Mouse (Mus musculus): ENCODE results near the gene Tubb3. TPM values are rescaled to one million over a fixed set of nuclear protein-coding genes. Genes with fewer than 3 reads are reported as not detected.

The Tubb3 gene
- total RNA-seq, 2 experiments from 2014 or later: 0.16 TPM; not detected in 1

- DNase-seq: no peak
- intact Hi-C loops (cut with DNase I; ENCODE audit: low total_unique reads): no loop called here
Measured at GRCm38 (mm10) chr8:123467476-123467875, 56.3 kb downstream of the Tubb3 start.

Other genes with a start within 250 kb of the Tubb3 start
- gene Dpep1, start 225.2 kb upstream of the Tubb3 start, total RNA-seq (2021): 10 to 100 TPM; 11.8 to 20.9 TPM
- gene Chmp1a, start 198.7 kb upstream of the Tubb3 start, total RNA-seq (2021): 10 to 100 TPM; 41.6 to 53.3 TPM
- 1 to 10 TPM; 1.6 to 1.8 TPM for gene Spata33, start 198.6 kb upstream of the Tubb3 start, total RNA-seq (2021)
- gene Cdk10, start 186.6 kb upstream of the Tubb3 start, total RNA-seq (2021): 10 to 100 TPM; 11.5 to 12.0 TPM
- gene Spata2l, start 175.2 kb upstream of the Tubb3 start, total RNA-seq (2021): 1 to 10 TPM in 1 of 2 experiments, under 1 TPM in 1; 0.86 to 1.4 TPM
- 1 to 10 TPM; 5.6 to 6.0 TPM for gene Zfp276, start 157.2 kb upstream of the Tubb3 start, total RNA-seq (2021)
- gene Vps9d1, start 157.1 kb upstream of the Tubb3 start, total RNA-seq (2021): 10 to 100 TPM; 11.7 to 12.0 TPM
- gene Fanca, start 92.8 kb upstream of the Tubb3 start, total RNA-seq (2021): 1 to 10 TPM in 1 of 2 experiments, under 1 TPM in 1; 0.92 to 1.3 TPM
- gene Spire2, start 78.7 kb upstream of the Tubb3 start, total RNA-seq (2021): under 1 TPM; 0.44 to 0.92 TPM
- 100 to 1,000 TPM; 140 to 162 TPM for gene Tcf25, start 37.7 kb upstream of the Tubb3 start, total RNA-seq (2021)
- not detected for gene Mc1r, start 4.3 kb upstream of the Tubb3 start, total RNA-seq (2021)
- gene Def8, start 12.1 kb downstream of the Tubb3 start, total RNA-seq (2021): 10 to 100 TPM; 36.2 to 36.3 TPM
- 10 to 100 TPM; 35.4 to 36.3 TPM for gene Afg3l1, start 66.5 kb downstream of the Tubb3 start, total RNA-seq (2021)
- not detected for gene Dbndd1, start 104.0 kb downstream of the Tubb3 start, total RNA-seq (2021)
- gene Gas8, start 107.4 kb downstream of the Tubb3 start, total RNA-seq (2021): 1 to 10 TPM; 4.6 to 4.9 TPM
- 1 to 10 TPM; 3.9 to 4.9 TPM for gene Rhou, start 242.5 kb downstream of the Tubb3 start, total RNA-seq (2021)